Mouse (Mus musculus): ENCODE data around the gene Brd9.

GRCm38 (mm10) chr13:74009791-74010614 is 72.4 kb downstream of the Brd9 start:
- TF ChIP-seq POLR2A (IDR thresholded peaks at IDR 0.05; ENCODE audit: insufficient read depth, low read length) (no peak), CTCF (IDR thresholded peaks at IDR 0.05; ENCODE audit: low read depth, low read length) (no peak)
